Mouse (Mus musculus) cerebellum, adult 8-10 months (tissue): ENCODE measurements around the gene Pramef12.
"Not testable (repeated sequence)": the region's sequence is repeated elsewhere in the genome, so short reads cannot be mapped to it uniquely, and the experiment has no call there.

ENCODE experiments used
- DNase-seq: peaks from one replicate; pipeline ENCODE4 v3.0.0; 2022

Gene Pramef12

DNA sequence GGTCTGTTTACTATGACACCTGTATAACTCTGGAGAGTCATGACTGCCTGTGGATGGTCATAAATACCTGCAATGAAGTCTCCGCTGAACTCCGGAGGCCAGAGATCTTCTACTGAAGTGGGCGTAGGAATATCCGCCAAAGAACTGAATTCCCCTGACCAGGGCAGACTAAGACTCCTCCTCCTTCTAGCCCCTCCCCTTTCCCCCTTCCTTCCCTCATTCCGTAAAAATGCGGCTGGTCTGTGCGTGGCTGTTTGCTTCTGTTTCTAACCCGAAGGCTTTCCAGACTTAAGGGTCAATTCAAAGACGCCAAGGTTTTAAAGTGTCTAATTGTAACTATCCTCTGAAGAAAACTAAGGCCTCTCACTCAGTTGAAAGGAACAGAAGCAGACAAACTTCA, at the start of gene Pramef12:
TSS of gene Pramef12 (minus strand) at position 175 of the 400 bp plus-strand sequence.
- no peak for DNase-seq

DNA sequence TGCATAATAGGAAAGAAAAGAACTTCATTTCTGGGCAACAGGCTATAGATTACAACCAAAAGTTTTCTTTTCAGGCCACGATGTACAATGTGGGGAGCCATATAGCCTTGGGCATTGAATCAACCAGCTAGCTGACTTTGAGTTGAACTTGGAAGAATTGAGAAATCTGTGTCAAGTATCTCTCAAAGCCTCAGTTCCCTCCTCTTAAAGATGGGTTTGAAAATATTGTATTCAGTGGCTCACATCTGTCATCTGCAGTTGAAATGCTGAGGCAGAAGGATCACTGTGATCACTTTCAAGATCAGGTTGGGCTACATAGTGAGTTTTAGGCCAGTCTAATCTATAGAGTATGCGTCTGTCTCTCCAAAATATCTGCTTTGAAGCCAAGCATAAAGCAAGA, 45.0 kb upstream of the Pramef12 start, which contains the start of gene Gm9944:
TSS of gene Gm9944 (minus strand) at position 101 of the 400 bp plus-strand sequence.
- DNase-seq, result no peak

DNA sequence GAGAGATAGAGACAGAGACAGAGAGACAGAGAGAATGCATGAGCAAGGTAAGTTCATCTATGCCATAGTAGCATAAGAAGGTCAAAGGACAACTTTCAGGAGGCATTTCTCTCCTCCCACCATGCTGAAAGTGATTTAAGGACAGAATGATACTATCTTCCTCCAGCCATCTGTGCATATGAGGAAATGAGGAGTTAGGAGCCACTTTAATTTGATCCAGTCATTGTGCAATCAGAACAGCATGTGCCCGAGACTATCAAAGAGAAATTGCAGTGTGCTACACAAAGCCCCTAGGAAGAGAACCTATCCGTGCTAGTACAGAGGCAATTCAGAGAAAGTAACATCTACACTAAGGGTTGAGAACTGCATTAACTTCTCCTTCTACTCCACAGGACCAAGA, 40.3 kb upstream of the Pramef12 start:
- no peak for DNase-seq

DNA sequence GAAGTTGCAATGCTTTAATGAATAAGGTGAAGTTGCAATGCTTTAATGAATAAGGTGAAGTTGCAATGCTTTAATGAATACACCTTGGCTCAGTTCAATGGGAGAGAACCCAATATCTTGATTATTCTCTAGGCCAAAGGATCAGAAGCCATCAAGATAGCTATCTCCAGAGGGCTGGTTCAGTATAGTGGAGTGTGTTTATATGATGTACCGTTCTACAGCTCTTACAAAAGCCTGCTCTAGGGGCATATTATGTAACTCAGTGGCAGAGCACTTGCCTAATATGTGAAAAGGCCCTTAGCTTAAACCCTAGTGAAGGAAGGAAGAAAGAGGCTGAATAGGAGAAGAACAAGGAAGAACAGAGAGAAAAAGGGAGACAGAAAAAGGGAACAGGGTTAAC, 33.3 kb upstream of the Pramef12 start:
- no peak for DNase-seq

DNA sequence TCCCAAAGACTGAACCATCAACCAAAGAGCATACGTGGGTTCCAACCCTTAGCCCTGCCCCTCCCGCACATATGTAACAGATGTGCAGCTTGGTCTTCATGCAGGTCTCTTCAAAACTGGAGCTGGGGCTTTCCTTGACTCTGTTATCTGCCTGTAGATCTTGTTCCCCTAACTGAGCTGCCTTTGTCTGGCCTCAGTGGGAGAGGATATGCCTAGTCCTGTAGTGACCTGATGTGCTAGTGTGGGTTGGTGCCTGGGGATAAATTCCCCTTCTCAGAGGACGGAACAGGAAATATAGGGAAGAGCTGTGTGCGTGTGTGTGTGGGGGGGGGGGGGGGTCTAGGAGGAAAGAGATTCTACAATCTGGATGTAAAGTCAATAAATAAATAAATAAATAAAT, 32.8 kb upstream of the Pramef12 start:
- DNase-seq, result no peak

DNA sequence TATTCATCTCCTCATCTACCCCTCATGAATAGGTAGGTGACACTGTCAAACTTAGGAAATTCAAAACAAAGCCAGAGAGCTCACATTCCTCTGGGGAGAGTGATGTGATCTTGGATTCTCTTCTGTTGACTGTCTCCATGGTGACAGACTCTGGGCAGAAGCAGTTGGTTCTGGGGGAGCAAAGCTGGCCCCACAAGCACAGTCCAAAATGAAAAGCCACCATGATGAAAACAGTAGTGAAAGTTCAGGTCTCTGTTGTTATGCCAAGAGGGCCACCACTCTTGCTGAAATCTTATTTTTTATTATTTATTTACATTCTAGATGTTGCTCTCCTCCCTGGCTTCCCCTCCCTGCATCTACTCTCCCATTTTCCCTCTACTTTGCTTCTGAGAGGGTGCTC, 30.4 kb upstream of the Pramef12 start, which contains the start of gene 1700012P22Rik:
TSS of gene 1700012P22Rik (minus strand) at position 101 of the 400 bp plus-strand sequence.
- DNase-seq, result no peak

DNA sequence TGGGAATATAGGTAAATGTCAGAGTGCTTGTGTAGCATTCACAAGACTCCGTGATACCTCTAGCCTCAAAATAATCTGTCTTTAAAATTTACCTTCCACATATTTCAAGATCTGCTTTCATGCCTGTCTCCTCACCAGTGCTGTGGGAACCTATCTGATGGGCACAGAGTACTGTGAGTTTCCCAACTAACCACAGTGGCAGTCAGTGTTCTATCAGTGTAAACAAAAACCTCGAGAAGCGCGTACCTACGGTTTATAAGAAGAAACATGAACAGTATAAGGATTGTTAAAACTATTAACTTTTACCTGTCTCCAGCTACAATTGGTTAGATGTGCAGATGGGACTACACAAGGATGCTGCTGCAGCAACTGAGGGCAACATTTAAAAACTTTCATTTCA, 25.0 kb upstream of the Pramef12 start:
- DNase-seq, result no peak

DNA sequence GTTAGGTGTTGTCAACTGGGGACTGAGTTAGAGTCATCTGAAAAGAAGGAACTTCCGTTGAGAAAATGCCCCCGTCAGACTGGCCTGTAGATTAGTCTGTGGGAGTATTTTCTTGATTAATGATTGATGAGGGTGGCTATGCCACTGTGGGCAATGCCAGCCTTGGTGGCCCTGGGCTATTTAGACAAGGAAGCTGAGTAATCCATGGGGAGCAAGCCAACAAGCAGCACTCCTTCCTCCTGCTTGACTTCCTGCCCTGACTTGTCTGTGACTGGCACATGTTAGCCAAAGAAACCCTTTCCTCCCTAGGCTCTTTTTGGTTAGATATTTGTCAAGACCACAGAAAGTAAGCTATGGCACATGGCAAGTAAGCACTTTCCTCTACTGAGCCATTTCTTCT, 22.5 kb upstream of the Pramef12 start:
- DNase-seq, result no peak

DNA sequence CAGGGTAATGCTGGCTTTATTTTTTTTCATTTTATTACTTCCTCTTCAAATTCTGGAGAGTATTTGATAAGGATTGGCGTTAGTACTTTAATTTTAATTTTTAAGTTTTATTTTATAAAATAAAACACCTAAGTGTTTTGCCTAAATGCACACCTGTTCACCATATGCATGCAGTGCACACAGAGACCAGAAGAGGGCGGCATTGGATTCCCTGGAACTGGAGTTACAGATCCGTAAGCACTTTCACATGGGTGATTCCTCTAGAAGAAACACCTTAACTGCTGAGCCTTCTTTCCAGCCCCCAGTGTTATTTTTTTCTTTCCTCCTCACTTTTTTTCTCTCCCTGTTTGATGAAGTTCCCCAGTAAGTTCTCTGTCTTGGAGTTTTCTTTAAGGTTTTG, 20.6 kb upstream of the Pramef12 start:
- no peak for DNase-seq

DNA sequence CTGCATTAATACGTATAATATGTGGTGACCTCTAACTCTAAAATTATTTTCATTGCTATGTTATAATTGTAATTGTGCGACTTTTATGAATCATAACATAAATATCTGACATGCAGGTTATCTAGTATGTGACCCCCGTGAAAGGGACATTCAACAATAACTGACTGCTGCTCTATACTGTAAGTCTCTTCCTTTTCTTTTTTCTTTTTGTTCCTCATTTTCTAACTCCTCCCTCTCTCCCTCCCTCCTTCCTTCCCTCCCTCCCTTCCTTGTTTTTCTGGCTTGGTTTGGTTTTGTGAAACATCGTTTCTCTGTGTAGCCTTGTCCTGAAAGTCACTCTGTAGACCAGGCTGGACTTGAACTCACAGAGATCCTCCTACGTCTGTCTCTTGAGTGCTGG, 16.3 kb upstream of the Pramef12 start:
- DNase-seq, result no peak

DNA sequence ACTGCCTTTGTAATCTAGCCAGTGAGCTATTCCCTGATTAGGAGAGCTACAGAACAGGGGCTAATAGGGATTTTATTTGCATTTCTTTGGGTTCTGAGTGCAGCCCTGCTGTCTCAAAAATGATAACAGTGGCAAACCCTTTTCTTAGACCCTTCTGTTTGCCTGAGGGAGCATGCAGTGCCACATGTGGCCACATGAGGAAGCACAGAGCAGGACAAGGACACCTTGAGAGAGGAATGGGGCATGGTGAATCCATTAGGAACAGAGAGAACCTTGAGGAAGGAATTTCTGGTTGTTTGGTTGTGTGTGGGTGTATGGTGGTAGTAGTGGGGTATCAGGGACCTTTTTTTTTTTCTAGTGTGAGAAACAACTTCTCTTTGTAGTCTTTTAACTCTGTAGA, 12.4 kb upstream of the Pramef12 start:
- no peak for DNase-seq

DNA sequence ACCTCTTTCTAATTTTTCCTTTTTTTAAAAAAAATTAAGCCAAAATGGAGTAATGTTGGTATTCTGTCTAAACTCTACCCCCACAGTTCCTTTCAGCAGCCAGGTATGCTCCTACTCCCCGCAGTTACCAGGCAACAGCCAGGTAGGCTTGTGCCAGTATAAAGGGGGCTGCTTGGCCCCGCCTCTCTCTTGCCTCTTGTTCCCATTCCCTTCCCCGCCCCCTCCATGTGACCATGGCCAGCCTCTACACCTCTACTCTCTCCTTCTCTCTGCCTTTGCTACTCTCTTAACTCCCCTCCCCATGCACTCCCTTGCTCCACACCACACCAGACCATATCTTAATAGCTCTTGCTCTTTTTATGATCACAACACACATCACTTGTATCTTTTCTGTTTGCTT, 2.0 kb downstream of the Pramef12 start:
- DNase-seq, result no peak

DNA sequence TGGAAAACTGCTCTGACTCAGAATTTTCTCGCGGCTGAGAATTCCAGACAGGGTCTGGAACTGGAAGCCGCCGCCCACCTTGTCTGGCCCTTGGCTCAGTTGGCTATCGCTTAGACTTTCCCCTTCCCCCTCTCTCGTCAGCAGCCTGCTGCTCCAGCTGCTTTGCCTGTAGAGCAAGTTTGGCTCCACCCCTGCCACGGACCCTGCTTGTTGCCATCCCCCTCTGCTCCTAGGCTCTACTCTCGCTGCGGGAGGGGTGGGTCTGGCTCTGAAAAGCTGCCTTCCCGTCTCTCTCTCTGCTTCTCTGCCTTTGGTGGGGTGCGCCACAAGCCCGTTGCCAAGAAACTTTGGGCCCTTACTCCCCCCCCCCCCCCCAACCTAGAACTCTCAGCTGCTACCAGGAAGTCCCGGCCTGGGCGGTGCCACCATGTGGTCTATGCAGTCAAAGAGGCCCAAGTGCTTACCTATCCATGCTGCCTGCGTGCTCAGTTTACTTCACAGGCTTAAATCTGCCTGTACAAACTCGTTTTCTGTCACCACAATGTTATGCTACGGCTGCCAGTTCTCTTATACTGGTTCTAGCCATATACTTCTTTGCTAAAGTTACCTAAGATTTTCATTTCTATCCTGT, 3.7 kb downstream of the Pramef12 start:
- no peak for DNase-seq

DNA sequence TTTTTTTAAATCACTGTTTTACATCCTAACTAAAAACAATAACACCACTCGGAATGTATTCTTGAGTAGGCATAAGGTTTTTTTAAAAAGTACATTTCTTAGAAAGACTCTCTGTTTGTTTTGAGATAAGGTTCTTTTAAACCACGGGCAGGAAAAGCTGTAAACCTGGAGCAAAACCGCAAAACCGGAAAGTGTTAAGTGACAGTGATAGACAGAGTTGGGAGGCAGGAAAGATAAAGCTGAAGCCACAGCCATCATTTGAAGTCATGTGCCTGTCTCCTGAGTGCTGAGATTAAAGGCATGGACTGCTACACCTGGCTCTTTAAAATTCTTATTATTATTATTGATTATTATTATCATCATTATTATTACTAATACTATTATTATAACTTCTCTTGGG, 5.6 kb downstream of the Pramef12 start:
- no peak for DNase-seq

DNA sequence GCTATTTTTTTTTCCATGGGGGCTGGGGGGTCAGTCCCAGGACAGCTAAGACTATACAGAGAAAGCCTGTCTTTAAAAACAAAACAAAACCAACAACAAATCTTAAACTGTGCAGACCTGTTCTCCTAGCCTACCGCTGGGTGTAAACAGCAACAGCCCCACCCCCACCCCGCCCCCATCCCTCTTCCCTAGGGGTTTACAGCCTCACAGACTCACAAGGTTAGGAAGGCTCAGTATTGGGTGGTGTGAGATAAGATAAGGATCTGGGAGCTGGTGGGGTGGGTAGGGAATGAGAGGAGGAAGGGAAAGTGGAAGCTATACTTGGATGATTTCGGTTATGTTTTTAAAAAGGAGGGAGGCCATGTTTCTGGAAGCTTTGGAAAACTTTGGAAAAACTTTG, 11.9 kb downstream of the Pramef12 start:
- no peak for DNase-seq

DNA sequence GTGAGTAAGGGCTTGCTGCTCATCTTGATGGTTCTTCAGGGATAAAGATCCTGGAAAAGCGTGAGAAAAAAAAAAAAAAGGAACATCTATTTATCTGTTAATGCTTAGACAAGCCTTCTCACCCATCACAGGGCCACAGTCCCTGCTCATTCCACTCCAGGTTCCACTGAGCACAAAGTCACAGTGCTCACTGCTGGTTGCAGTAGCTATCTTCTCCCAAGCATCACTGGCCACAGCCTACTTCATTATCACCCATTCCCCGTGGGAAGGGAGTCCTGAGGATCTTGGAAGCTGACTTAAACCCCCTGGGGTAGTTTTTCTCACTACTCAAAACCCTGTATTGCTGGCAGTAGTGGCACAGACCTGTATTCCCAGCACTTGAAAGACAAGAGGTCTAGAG, 30.4 kb downstream of the Pramef12 start, which contains the start of gene Pramef20:
TSS of gene Pramef20 (minus strand) at position 23 of the 400 bp plus-strand sequence.
- no peak for DNase-seq

DNA sequence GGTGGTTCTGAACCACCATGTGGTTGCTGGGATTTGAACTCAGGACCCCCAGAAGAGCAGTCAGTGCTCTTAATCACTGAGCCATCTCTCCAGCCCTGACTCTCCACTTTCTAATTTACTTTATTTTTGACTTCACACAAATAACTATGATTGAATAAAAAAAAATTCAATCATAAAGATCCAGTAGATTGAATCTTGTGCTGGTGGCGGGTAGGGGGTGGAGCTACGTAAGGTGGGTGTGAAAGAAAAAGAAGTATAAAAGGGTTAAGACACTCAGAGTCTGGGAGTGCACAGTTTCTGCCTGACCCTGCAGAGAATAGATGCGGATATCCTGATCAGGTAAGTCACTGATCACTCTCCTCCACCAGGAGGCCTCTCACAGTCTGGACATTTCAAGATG, 50.6 kb downstream of the Pramef12 start, which contains the start of gene Gm13119:
TSS of gene Gm13119 (plus strand) at position 301 of the 400 bp plus-strand sequence.
- DNase-seq, result not testable (repeated sequence)
